Mouse (Mus musculus): Measurements from ENCODE around the gene Rarb. TPM values are rescaled to one million over a fixed set of nuclear protein-coding genes. Genes with fewer than 3 reads are reported as not detected.
A peak's percentile ranks its signal among the peaks of the same experiment; 100 is the strongest.

The Rarb gene
- polyA plus RNA-seq, 1 experiment: 19.8 TPM

DNA sequence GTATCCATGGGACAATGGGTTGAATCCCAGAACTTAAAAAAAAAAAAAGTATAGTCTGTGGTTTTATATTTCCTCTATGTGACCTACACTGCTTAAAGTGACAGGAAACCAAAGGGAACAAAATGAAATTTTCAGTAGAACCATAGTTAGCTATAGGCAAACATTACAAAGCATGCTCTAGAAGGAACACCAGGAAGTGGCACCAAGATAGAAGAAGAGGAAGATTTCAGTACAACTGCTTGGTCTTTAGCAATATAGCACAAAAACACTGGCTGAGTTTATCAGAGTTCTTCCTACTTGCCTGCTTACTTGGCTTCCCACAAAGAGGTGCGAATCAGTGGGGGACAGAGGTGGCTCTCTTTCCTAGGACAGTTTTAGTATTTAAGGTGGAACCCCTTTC, 266.7 kb downstream of the Rarb start:
- TF ChIP-seq CTCF (IDR thresholded peaks at IDR 0.05; ENCODE audit: borderline replicate concordance, extremely low read depth, insufficient read depth, insufficient read length) (no peak), POLR2A (IDR thresholded peaks at IDR 0.05; ENCODE audit: borderline replicate concordance, extremely low read depth, insufficient read depth, insufficient read length, poor library complexity, severe bottlenecking) (no peak)
- DNase-seq (ENCODE audit: low read depth): no peak

DNA sequence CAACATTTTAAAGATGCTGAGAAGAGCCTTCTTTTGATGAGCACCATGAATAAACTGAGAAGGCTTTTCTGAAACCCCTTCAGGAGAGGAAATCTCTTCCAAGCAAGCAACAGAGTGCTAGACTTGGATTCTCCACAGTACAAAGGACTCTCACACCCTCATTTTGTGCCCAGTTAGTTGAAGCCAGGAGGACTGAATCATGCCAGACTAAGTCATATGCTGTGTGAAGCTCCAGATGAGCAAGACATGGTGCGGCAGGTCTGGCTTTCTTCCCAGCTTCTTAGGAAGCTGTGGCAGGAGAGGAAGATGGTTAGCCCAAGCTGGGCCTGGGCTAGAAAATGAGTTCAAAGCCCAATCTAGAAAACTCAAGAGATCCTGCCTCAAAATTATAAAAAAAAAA, 267.1 kb downstream of the Rarb start:
- TF ChIP-seq POLR2A (IDR thresholded peaks at IDR 0.05; ENCODE audit: borderline replicate concordance, extremely low read depth, insufficient read depth, insufficient read length, poor library complexity, severe bottlenecking) (no peak), CTCF (IDR thresholded peaks at IDR 0.05; ENCODE audit: borderline replicate concordance, extremely low read depth, insufficient read depth, insufficient read length) (no peak)
- DNase-seq (ENCODE audit: low read depth): peak; percentile 62

DNA sequence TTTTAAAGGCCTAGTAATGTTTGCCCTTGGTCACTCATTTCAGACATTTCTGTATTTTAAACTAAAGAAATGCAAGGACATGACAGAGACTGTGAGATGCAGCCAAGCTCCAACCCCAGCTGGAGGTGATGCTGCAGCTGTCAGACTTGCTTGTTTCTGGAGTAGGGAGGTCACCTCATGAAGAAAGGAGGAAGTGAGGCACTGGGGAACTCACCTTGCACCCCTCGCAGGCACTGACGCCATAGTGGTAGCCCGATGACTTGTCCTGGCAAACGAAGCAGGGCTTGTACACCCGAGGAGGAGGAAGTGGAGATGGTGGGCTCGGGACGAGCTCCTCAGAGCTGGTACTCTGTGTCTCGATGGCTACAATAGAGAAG, 270.8 kb downstream of the Rarb start:
- no peak for DNase-seq (ENCODE audit: low read depth)
- TF ChIP-seq CTCF (IDR thresholded peaks at IDR 0.05; ENCODE audit: borderline replicate concordance, extremely low read depth, insufficient read depth, insufficient read length): no peak
- TF ChIP-seq POLR2A (IDR thresholded peaks at IDR 0.05; ENCODE audit: borderline replicate concordance, extremely low read depth, insufficient read depth, insufficient read length, poor library complexity, severe bottlenecking): no peak

DNA sequence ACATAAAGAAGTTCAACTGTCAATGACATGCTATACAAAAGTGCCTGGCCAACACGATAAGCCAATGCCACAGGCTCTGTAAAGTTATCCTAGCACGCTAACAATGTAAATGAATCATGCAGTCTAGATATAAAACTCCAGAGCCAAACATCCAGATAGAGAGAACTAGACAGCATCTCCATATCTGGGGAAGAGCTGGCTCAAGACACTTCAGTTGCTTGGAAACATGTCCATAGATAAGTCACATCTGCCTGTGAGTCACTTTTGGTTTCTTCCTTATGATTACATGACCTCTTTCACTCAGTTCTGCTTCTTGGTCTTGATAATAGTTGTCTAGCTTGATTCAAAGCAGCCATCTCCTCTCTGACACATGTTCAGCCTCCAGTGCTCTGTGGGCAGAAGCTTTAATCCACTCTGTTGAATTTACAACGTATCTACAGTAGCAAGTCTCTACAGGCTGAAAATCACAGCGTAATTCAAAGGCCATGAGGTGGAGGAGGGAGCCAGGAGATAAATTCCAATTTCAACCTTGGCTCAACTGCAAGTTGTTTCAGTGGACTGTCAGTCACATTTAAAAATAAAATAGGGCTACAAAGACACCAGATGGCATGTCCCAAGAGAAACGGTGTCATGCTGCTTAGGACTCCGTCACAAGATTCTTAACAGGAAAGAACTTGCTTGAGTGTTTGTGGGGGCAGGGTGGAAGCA, 271.3 kb downstream of the Rarb start:
- TF ChIP-seq CTCF (IDR thresholded peaks at IDR 0.05; ENCODE audit: borderline replicate concordance, extremely low read depth, insufficient read depth, insufficient read length) (no peak), POLR2A (IDR thresholded peaks at IDR 0.05; ENCODE audit: borderline replicate concordance, extremely low read depth, insufficient read depth, insufficient read length, poor library complexity, severe bottlenecking) (no peak)
- DNase-seq (ENCODE audit: low read depth): peak; percentile 8

DNA sequence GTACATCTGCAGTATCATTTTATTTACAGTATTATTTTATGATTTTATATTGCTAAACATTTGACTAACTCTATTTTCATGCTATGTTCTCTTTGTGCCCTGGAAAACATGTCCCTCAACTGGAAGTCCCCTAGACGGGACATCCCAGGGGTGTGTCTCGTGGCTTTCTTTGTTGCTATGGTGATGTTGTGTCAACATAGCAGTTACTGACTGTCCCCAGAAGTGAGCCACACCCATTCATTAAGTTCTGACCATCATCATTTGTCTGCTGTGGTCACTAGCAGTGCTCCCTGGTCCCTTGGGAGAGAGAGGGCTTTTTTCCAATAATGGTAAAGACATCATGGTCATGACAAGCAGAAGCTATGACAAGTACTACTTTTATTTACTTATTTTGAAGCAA, 274.0 kb downstream of the Rarb start:
- no peak for DNase-seq (ENCODE audit: low read depth)
- no peak for TF ChIP-seq CTCF (IDR thresholded peaks at IDR 0.05; ENCODE audit: borderline replicate concordance, extremely low read depth, insufficient read depth, insufficient read length)
- TF ChIP-seq POLR2A (IDR thresholded peaks at IDR 0.05; ENCODE audit: borderline replicate concordance, extremely low read depth, insufficient read depth, insufficient read length, poor library complexity, severe bottlenecking): no peak

DNA sequence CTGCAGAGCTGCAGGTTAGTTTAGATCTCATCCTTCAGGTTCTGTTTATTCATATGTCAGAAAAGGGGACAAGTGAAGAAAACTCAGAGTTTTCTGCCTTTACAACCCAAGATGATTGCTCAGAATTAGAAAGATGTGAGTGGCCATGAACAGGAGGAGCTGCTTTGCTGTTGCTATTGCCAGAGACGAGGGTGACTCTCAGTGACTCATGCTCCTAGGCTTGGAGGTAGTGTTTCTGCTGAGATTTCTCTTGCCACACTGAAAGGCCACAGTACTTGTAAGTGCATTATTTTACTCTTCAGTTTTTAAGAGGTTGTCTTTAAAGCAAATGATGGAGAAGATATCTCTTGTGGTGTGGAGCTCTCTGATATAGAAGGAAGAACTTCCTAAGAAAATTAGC, 277.3 kb downstream of the Rarb start:
- DNase-seq (ENCODE audit: low read depth): no peak
- no peak for TF ChIP-seq POLR2A (IDR thresholded peaks at IDR 0.05; ENCODE audit: borderline replicate concordance, extremely low read depth, insufficient read depth, insufficient read length, poor library complexity, severe bottlenecking)
- no peak for TF ChIP-seq CTCF (IDR thresholded peaks at IDR 0.05; ENCODE audit: borderline replicate concordance, extremely low read depth, insufficient read depth, insufficient read length)

DNA sequence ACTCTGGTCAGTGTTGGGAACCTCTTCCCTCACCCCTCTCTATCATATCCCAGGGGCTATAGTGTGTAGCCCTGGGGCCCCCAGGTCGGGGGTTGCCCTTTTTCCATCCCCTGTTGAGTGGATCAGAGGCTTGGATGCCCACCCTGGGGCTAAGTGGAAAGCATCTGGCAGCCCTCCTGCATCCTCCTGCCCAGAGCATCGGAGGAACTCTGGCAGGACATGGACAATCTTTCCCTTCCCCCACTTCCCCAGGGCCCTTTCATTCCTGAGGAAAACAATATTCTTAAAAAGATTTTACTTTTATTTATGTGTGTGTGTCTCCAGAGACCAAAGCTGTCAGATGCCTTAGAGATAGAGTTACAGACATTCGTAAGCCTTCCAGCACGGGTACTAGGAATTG, 281.5 kb downstream of the Rarb start:
- no peak for DNase-seq (ENCODE audit: low read depth)
- TF ChIP-seq POLR2A (IDR thresholded peaks at IDR 0.05; ENCODE audit: borderline replicate concordance, extremely low read depth, insufficient read depth, insufficient read length, poor library complexity, severe bottlenecking) (no peak), CTCF (IDR thresholded peaks at IDR 0.05; ENCODE audit: borderline replicate concordance, extremely low read depth, insufficient read depth, insufficient read length) (no peak)

DNA sequence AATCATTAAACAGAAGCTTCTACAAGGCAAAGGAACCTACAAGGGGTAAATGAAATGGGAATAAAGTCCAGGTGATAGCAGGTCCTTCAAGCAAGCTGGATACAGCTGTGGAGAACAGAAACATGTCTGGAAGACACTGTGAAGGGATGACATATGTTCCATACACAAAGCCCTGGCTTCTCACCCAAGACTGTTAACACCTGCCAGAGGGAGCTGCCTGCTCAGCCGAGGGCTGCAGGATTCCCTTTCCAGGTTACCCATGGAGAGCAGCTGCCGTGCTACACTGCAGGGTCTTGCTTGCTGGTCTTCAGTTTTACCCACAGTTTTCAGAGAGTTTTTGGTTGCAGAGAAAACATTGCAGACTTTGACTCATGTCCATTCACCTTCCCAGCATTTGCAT, 290.3 kb downstream of the Rarb start:
- TF ChIP-seq POLR2A (IDR thresholded peaks at IDR 0.05; ENCODE audit: borderline replicate concordance, extremely low read depth, insufficient read depth, insufficient read length, poor library complexity, severe bottlenecking) (no peak), CTCF (IDR thresholded peaks at IDR 0.05; ENCODE audit: borderline replicate concordance, extremely low read depth, insufficient read depth, insufficient read length) (no peak)

DNA sequence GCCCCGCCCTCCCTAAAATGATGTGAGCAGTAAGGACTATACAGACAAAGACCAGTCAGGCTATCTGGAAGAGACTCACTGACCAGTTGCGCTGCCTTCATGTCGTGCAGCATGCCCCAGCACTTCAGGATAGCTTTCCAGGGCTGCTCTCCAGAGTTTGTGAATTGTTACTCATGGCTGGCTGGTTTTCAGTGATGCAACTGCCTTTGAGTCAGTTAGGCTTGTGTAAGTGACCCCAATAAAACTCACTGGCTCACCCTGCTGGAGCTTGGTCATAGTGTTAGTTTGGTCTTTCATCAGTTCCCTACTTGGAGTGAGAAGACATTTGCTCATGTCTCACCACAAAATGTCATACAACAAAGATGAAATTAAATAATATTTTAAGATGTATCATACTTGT, 292.8 kb downstream of the Rarb start:
- TF ChIP-seq CTCF (IDR thresholded peaks at IDR 0.05; ENCODE audit: borderline replicate concordance, extremely low read depth, insufficient read depth, insufficient read length): no peak
- TF ChIP-seq POLR2A (IDR thresholded peaks at IDR 0.05; ENCODE audit: borderline replicate concordance, extremely low read depth, insufficient read depth, insufficient read length, poor library complexity, severe bottlenecking): no peak
- DNase-seq (ENCODE audit: low read depth): no peak

More for the DNA sequence above, 290.3 kb downstream of the Rarb start:
- no peak for DNase-seq (ENCODE audit: low read depth)

DNA sequence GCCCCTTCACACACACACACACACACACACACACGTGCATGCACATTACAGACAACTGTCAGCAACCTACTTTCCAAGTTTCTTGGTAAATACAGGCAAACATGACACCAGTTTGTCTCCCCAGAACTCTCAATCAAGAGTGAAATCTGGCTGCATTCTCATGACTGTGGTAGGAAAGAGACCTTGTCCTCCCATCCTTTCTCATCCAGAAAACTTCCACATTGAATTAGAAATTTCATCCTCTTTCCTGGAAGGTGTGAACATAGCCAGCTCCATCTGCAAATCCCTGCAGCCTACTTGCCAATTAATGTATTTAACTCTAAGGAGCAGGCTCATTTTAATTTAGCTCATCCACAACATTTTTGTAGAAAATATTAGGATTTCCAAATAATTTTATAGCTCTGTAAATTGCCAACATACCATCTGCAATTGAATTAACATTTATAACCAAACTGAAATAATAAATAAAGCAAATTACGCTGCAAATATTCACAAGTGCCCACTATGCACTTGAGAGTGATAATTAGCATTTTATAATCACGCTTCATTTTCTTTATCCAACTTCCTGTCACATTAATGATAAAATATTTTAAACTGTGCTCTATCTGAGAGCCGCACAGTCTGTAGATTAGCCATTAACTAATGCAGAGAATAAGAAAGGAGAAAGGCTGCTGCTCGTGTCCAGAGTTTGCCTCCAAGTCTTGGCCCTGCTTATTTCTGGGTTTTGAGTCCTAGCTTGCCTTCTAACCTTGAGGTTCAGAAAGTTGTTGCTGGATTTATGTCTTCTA, 293.6 kb downstream of the Rarb start:
- peak; percentile 52 for DNase-seq (ENCODE audit: low read depth)
- no peak for TF ChIP-seq CTCF (IDR thresholded peaks at IDR 0.05; ENCODE audit: borderline replicate concordance, extremely low read depth, insufficient read depth, insufficient read length)
- TF ChIP-seq POLR2A (IDR thresholded peaks at IDR 0.05; ENCODE audit: borderline replicate concordance, extremely low read depth, insufficient read depth, insufficient read length, poor library complexity, severe bottlenecking): no peak

DNA sequence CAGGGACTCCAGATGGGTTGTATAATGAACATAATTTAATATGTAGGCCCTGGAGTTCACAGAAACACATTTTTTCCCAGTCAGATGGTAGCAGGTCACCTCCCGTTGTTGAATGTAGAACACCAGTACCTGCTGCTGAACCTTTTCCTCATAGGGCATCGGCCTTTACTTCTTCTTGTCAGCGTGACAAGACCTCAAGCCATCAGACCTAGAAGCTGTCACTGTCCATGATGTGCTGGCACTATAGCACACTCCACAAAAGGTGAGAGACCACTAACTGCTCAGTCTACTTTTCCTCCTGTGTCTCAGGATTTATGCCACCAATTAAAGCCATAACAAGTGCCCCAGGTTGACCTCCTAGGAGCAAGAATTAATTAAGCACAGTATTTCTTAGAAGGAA, 296.1 kb downstream of the Rarb start:
- TF ChIP-seq POLR2A (IDR thresholded peaks at IDR 0.05; ENCODE audit: borderline replicate concordance, extremely low read depth, insufficient read depth, insufficient read length, poor library complexity, severe bottlenecking) (no peak), CTCF (IDR thresholded peaks at IDR 0.05; ENCODE audit: borderline replicate concordance, extremely low read depth, insufficient read depth, insufficient read length) (no peak)
- DNase-seq (ENCODE audit: low read depth): peak; percentile 8

Measured in brain, embryonic 14.5 days (tissue).